7 mouse cellular contexts compared by ENCODE assay signal in the genomic region with DNA sequence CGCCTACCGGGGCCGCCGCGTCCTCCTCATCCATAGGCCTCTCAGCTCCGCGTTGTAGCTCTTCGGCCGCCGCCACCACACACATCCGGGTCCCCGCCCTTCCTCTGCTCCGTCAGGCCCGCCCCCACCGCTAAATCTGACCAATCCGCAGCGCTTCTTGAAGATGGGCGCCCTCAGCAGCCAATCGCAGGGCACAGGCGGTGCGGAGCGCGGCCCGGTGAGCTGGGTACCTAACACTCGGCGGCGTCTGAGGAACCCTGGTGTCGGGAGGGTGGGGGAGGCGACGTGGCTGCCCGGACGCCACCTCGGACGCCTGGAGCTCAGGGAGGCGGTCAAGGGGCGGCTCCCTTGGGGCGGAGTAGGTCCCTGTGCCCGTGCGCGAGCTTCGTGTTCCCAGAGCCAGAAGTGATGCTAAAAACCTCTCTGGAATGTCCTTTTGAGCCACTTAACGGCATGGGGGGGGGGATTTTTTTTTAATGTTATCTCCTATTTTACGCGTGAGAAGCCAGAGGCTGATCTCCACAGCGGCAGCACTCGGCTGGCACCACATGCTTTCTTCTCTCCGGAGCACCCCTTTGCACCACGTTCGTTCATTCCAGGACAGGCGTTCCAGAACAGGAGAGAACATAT. TPM values are rescaled to one million over a fixed set of nuclear protein-coding genes. Genes with fewer than 3 reads are reported as not detected.
DNase-seq lines count a peak whose midpoint lies in the region; ATAC-seq lines count a peak whose summit lies in the region.

A gene (minus strand): TSS at position 106 of the 630 bp plus-strand sequence.

- no peaks in the 10 kb centered on the region for H3K27me3 ChIP-seq in intestine, embryonic 16.5 days (replicated peaks; ENCODE audit: control insufficient read depth, insufficient read depth, low read length)
- H3K27me3 ChIP-seq in midbrain, embryonic 11.5 days (ENCODE audit: control insufficient read depth, insufficient read depth, low read length): no peaks in the 10 kb centered on the region

- H3K4me3 ChIP-seq in intestine, embryonic 16.5 days (ENCODE audit: low read length): peak within 1 kb of the TSS; percentile 82
- peak within 1 kb of the TSS; percentile 55 for H3K4me3 ChIP-seq in midbrain, embryonic 11.5 days (ENCODE audit: low read depth, low read length)

- peak; percentile 96 for DNase-seq in adrenal gland, adult 8-10 months
- peak; percentile 99 for DNase-seq in embryo, embryonic 9.5 days (ENCODE audit: extremely low spot score)
- peak; percentile 93 to 95 for DNase-seq in gastrocnemius, postnatal 4 days (ENCODE audit: low spot score in 2 of 2)
- peak; percentile 99 for DNase-seq in left cerebral cortex, postnatal 36 days (ENCODE audit: low spot score in 2 of 2)
- DNase-seq in midbrain, embryonic 11.5 days (ENCODE audit: low spot score, missing footprints): peak; percentile 100
- peak; percentile 94 for DNase-seq in skeletal muscle tissue, adult 2 months (ENCODE audit: low read depth, low spot score)

- no peaks in the 10 kb centered on the region for H3K36me3 ChIP-seq in intestine, embryonic 16.5 days (ENCODE audit: control insufficient read depth, insufficient read depth, low read length)
- H3K36me3 ChIP-seq in midbrain, embryonic 11.5 days (ENCODE audit: control insufficient read depth, insufficient read depth, low read length): no peaks in the 10 kb centered on the region

- no peaks in the 10 kb centered on the region for H3K9me3 ChIP-seq in intestine, embryonic 16.5 days (ENCODE audit: control insufficient read depth, low read length)
- H3K9me3 ChIP-seq in midbrain, embryonic 11.5 days (ENCODE audit: control insufficient read depth, low read length): no peaks in the 10 kb centered on the region

- intact Hi-C loops in left cerebral cortex, postnatal 36 days (cut with DNase I): no loop called here

- peaks cover 6% of the 10 kb centered on the region for H3K4me1 ChIP-seq in intestine, embryonic 16.5 days (ENCODE audit: control insufficient read depth, insufficient read depth, low read length)
- peaks cover 6% of the 10 kb centered on the region for H3K4me1 ChIP-seq in midbrain, embryonic 11.5 days (ENCODE audit: control insufficient read depth, insufficient read depth, low read length)

- H3K27ac ChIP-seq in intestine, embryonic 16.5 days (ENCODE audit: low read length): peak within 1 kb of the TSS; percentile 69
- H3K27ac ChIP-seq in midbrain, embryonic 11.5 days (ENCODE audit: low read depth, low read length): peak within 1 kb of the TSS; percentile 37; the same call in 1 of the 2 replicates

- under 1% methylated on average over 50 of the region's 50 CpGs for WGBS in intestine, embryonic 16.5 days
- WGBS in midbrain, embryonic 11.5 days: under 1% methylated on average over 47 of the region's 50 CpGs

- peak within 1 kb of the TSS; percentile 74 for H3K4me2 ChIP-seq in intestine, embryonic 16.5 days (ENCODE audit: low read depth, low read length)
- peak within 1 kb of the TSS; percentile 72 for H3K4me2 ChIP-seq in midbrain, embryonic 11.5 days

- ATAC-seq in intestine, embryonic 16.5 days: peak; percentile 100
- peak; percentile 99 for ATAC-seq in midbrain, embryonic 11.5 days (ENCODE audit: low FRiP score)

- H3K9ac ChIP-seq in intestine, embryonic 16.5 days (ENCODE audit: low read depth, low read length): peak within 1 kb of the TSS; percentile 78
- H3K9ac ChIP-seq in midbrain, embryonic 11.5 days (ENCODE audit: low read length): peak within 1 kb of the TSS; percentile 77

RNA-seq across cellular contexts. Expression of the gene that starts here (rescaled TPM):
- 10 to 100 TPM; 46.6 to 70.4 (median 57.7) TPM for total RNA-seq in adrenal gland, adult 8-10 months (2022)
- 10 to 100 TPM; 21.1 to 26.7 TPM for total RNA-seq in gastrocnemius, postnatal 4 days (2021)
- polyA plus RNA-seq in intestine, embryonic 16.5 days (2015; fragmentation: Nextera tagmentation; extraction: Ambion mirVana): 27.5 and 28.0 TPM in 2 replicates
- 100 to 1,000 TPM; 140 to 160 TPM for total RNA-seq in left cerebral cortex, postnatal 36 days (2021)
- polyA plus RNA-seq in midbrain, embryonic 11.5 days (2014; fragmentation: Nextera tagmentation; extraction: Ambion mirVana): 9.8 and 10.5 TPM in 2 replicates

Comparison
In these comparisons a context has a peak if more than half of its experiments do, and no peak if none do; other contexts are left out.
1. Peak in every context shown above with its lines: DNase-seq, ATAC-seq, H3K4me3 ChIP-seq and H3K27ac ChIP-seq.